Mouse (Mus musculus): ENCODE data around the gene Cd52.

The Cd52 gene

GRCm38 (mm10) chr4:134119042-134119441 is 24.2 kb upstream of the Cd52 start:
- DNase-seq (ENCODE audit: low spot score) = no peak

GRCm38 (mm10) chr4:134118126-134118800 is 23.4 kb upstream of the Cd52 start:
- DNase-seq (ENCODE audit: low spot score) = no peak

GRCm38 (mm10) chr4:134117012-134117411 is 22.1 kb upstream of the Cd52 start:
- DNase-seq (ENCODE audit: low spot score) = no peak

- no peak for DNase-seq (ENCODE audit: low spot score)
Measured at GRCm38 (mm10) chr4:134116501-134116900, 21.6 kb upstream of the Cd52 start.

- DNase-seq (ENCODE audit: low spot score) = no peak
Measured at GRCm38 (mm10) chr4:134115215-134116144, 20.6 kb upstream of the Cd52 start.

DNA sequence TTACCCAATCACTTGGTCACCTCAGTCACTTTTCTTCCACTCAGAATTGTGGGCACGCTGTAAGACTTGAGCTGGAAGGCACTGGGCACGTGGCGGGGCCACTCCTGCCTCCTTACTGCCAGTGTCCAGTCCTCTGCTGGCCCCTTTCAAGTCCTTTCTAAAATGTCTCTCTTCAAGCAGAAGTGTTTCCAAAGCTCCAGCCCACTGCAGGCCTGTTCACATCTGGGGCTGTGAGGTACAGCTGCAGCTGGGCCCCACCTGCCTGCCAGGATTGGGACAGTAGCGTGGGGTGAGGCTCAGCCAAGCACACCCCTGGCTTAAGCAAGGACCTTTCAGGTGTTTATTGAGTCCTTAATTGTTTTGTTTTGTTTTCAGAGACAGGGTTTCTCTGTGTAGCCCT is 19.2 kb upstream of the Cd52 start:
- no peak for DNase-seq (ENCODE audit: low spot score)

- DNase-seq (ENCODE audit: low spot score) = no peak
Measured at GRCm38 (mm10) chr4:134113356-134113994, 18.6 kb upstream of the Cd52 start.

- no peak for DNase-seq (ENCODE audit: low spot score)
Measured at GRCm38 (mm10) chr4:134112403-134112802, 17.5 kb upstream of the Cd52 start.

GRCm38 (mm10) chr4:134110653-134111052 is 15.8 kb upstream of the Cd52 start:
- DNase-seq (ENCODE audit: low spot score) = no peak

DNA sequence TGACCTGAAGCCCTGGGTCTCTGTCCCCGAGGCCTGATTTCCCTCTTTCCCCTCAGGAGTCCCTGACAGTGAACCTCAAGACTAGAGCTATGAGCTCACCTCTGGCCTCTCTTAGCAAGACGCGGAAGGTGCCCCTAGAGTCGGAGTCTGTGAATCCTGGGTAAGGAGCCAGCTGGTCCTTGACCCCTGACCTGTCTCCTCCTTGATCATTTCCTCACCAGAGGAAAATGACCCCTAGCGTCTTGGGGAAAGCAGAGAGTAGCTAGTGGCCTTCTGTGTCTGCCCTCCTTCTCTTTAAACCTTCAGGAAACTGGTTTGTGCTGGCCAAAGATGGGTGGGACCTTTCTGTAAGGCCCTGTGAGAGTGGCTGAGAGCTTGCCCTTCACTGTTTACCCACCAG is 13.3 kb upstream of the Cd52 start:
- no peak for DNase-seq (ENCODE audit: low spot score)

GRCm38 (mm10) chr4:134107730-134108129 is 12.8 kb upstream of the Cd52 start:
- no peak for DNase-seq (ENCODE audit: low spot score)

DNA sequence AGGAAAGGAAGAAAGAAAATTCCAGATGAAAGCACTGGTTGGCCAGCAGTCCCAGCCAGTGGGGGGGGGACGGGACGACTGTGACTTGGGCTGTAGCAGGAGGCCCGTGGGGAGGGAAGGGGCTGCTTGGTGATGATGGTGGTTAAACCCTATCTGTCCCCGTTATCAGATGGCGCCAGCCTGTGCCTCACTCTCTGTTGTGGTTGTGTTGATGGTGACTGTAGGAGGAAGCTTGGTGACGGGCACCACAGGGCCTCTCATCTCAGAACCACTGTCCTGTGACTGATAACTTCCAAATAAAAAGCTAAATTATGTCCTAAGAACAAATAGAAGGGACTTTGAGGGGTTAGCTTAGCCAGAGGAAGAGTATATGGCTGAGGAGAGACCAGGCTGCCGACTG is 11.2 kb upstream of the Cd52 start:
- DNase-seq (ENCODE audit: low spot score) = no peak

DNA sequence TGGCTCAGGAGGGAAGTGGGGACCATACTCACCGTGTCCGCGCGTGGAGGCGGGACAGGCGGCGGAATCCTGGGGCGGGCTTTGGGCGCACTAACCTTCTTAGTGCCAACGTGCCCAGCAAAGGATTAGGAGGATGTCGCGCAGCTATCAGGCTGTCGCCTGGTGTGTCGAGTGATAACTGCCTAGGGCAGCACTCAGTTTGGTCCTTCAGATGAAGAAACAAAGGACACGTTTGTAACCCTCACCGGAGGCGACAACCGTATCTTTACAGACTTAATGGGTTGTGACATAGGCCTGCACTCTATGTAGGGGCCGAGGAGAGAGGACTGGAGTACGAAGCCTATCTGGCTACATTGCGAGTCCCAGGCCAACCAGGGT is 7.8 kb upstream of the Cd52 start:
- DNase-seq (ENCODE audit: low spot score) = no peak

- DNase-seq (ENCODE audit: low spot score) = peak; percentile 45
Measured at GRCm38 (mm10) chr4:134101979-134102741, 7.3 kb upstream of the Cd52 start, which contains the start of gene Ubxn11. TSS of gene Ubxn11 (plus strand) at chr4:134102570.

- no peak for DNase-seq (ENCODE audit: low spot score)
Measured at GRCm38 (mm10) chr4:134100245-134100644, 5.4 kb upstream of the Cd52 start.

- DNase-seq (ENCODE audit: low spot score) = no peak
Measured at GRCm38 (mm10) chr4:134098628-134099027, 3.7 kb upstream of the Cd52 start.

GRCm38 (mm10) chr4:134097015-134097608 is 2.2 kb upstream of the Cd52 start:
- no peak for DNase-seq (ENCODE audit: low spot score)

DNA sequence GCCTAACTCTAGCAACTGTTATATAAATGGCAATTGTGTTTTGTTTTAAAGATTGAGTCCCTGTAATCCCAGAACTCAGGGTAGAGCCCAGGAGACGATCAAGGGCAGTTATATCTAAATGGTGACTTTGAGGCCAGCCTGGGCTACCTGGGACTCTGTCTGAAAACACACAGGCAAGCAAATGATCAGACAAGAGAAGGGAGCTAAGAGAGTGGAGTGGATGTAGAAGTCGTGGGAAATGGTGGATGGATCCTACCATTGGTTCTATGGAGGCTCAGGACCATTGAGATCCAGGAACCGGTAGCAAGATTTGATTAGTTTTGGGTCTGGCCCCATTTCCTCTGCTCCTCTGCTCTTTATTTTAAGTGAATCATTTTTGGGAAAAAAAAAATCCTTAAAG is 1.2 kb upstream of the Cd52 start:
- DNase-seq (ENCODE audit: low spot score) = no peak

- no peak for DNase-seq (ENCODE audit: low spot score)
Measured at GRCm38 (mm10) chr4:134094004-134094564, 798 bp downstream of the Cd52 start.

DNA sequence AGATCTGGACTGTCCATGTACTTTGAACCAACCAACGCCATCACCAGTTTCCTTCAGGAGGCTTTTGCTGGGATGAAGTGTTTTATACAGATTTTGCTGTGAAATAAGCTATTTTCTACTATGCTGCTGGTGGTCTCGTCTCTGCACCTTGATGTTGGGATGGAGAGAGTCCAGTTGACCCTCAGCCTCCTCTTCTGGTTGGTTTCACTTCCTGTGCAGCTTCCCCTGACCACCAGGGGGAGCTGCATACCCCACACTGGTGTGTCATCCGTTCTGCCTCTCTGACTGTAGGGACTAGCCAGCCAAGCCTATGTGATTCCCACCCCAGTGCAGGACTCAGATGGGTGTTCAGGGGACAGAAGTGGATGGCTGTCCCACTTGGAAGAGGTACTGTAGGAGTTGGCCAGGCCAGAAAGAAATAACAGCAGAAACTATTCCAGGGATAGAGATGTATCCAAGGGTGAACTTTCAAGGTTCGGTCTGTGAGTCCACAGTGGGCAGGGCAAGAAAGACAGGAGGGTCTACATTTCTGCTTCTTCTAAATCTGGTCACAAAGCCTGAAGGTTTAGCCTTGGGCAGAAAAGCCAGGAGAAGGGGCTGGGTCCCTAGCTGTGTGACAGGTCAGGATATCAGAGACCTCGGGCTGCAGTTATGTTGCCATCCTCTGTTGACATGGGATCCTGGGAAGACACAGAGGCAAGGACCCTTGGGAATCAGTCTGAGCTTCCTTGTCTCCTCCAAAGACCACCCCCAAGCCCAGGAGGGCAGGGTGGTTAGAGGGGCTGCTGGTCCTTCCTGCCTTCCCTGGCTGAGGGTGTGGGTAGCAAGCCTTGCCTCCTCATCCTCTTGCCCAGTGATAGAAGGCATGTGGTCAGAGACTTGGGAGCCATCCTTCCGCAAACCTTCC is 2.2 kb downstream of the Cd52 start:
- DNase-seq (ENCODE audit: low spot score) = no peak

Data from urinary bladder, postnatal 10 days (tissue).